Mouse (Mus musculus) limb, embryonic 15.5 days (tissue): Measurements from ENCODE around the gene Nrcam. TPM values are rescaled to one million over a fixed set of nuclear protein-coding genes. Genes with fewer than 3 reads are reported as not detected.
"Not testable (repeated sequence)": the region's sequence is repeated elsewhere in the genome, so short reads cannot be mapped to it uniquely, and the experiment has no call there.

Experiments used
- ATAC-seq: fragments of 200-750 bp; cut with Nextera tagmentation; 2 replicates; pipeline ENCODE4 v1.8.0; 2017; ENCODE audit warnings: low read depth, moderate TSS enrichment; ENCODE audit not compliant: insufficient number of reproducible peaks, low FRiP score, low TSS enrichment
- H3K27ac ChIP-seq: fragments of 300-500 bp; sonication (generic); 2 replicates; pipeline ENCODE4 v1.5.1; 2015; ENCODE audit warnings: moderate library complexity, mild to moderate bottlenecking, inconsistent platforms
- H3K27me3 ChIP-seq: fragments of 300-500 bp; sonication (generic); 2 replicates; pipeline ENCODE4 v1.6.1; 2015; ENCODE audit warnings: inconsistent platforms
- H3K36me3 ChIP-seq: fragments of 300-500 bp; sonication (generic); 2 replicates; pipeline ENCODE4 v1.6.1; 2015; ENCODE audit warnings: inconsistent platforms
- H3K4me1 ChIP-seq: fragments of 300-500 bp; sonication (generic); 2 replicates; pipeline ENCODE4 v1.6.1; 2015; ENCODE audit warnings: inconsistent platforms
- H3K4me2 ChIP-seq: fragments of 300-500 bp; sonication (generic); 2 replicates; pipeline ENCODE4 v1.6.1; 2015; ENCODE audit warnings: mild to moderate bottlenecking, inconsistent platforms
- H3K4me3 ChIP-seq: fragments of 300-500 bp; sonication (generic); 2 replicates; pipeline ENCODE4 v1.5.1; 2015; ENCODE audit warnings: mild to moderate bottlenecking, inconsistent platforms
- H3K9ac ChIP-seq: fragments of 300-500 bp; sonication (generic); 2 replicates; pipeline ENCODE4 v1.6.1; 2015; ENCODE audit warnings: inconsistent platforms
- H3K9me3 ChIP-seq: fragments of 300-500 bp; sonication (generic); 2 replicates; pipeline ENCODE4 v1.6.1; 2016; ENCODE audit warnings: inconsistent platforms
- WGBS: fragments of 180-500 bp; shearing (Covaris S2); methylation state at CpG from one replicate; pipeline ENCODE4 v1.1.7; 2015; 5-methylcytosine and 5-hydroxymethylcytosine counted together
- polyA plus RNA-seq: library from polyadenylated mRNA; unstranded; fragments of >200 nt; fragmentation: Nextera tagmentation; extraction: Ambion mirVana; gene quantifications from 2 replicates; pipeline ENCODE4 v1.2.1, GENCODE M21; 2015

Gene Nrcam
- 2.8 and 4.7 TPM in 2 replicates for polyA plus RNA-seq

GRCm38 (mm10) chr12:44328381-44329315 lies at the start of gene Nrcam:
Gene Nrcam, plus strand, starts transcription at chr12:44328885.
- Histone ChIP-seq H3K4me1 (peaks cover 15% of the 10 kb centered on the region), H3K4me3 (peak within 1 kb of the TSS; percentile 52), H3K9me3 (no peaks in the 10 kb centered on the region), H3K27me3 (peaks cover 25% of the 10 kb centered on the region), H3K4me2 (peak within 1 kb of the TSS; percentile 98), H3K27ac (no peak within 1 kb of the TSS), H3K36me3 (no peaks in the 10 kb centered on the region), H3K9ac (peak within 1 kb of the TSS; percentile 35)
- ATAC-seq = peak; percentile 62
- WGBS = 3% methylated on average over 69 of the region's 74 CpGs

GRCm38 (mm10) chr12:44280147-44280546 lies 48.5 kb upstream of the Nrcam start:
- not testable (repeated sequence) for ATAC-seq, H3K4me3 ChIP-seq, H3K4me2 ChIP-seq, H3K4me1 ChIP-seq, H3K27ac ChIP-seq, H3K9ac ChIP-seq, H3K27me3 ChIP-seq, H3K36me3 ChIP-seq, H3K9me3 ChIP-seq
- WGBS = 74% methylated on average over 2 of the region's 2 CpGs

GRCm38 (mm10) chr12:44281534-44281933 lies 47.2 kb upstream of the Nrcam start:
- no peak overlapping the region for H3K4me2 ChIP-seq
- H3K27me3 ChIP-seq = no peaks in the 10 kb centered on the region
- WGBS = 70% methylated on average over 3 of the region's 3 CpGs
- no peak for ATAC-seq
- H3K9me3 ChIP-seq = no peaks in the 10 kb centered on the region
- no peak overlapping the region for H3K4me3 ChIP-seq
- no peak overlapping the region for H3K27ac ChIP-seq
- H3K36me3 ChIP-seq = peaks cover 5% of the 10 kb centered on the region; the same call in 1 of the 2 replicates
- H3K4me1 ChIP-seq = no peaks in the 10 kb centered on the region
- no peak overlapping the region for H3K9ac ChIP-seq

- H3K9ac ChIP-seq = no peak overlapping the region
- ATAC-seq = no peak
- peaks cover 5% of the 10 kb centered on the region; the same call in 1 of the 2 replicates for H3K36me3 ChIP-seq
- H3K4me2 ChIP-seq = no peak overlapping the region
- 49% methylated on average over 9 of the region's 9 CpGs for WGBS
- H3K4me1 ChIP-seq = no peaks in the 10 kb centered on the region
- no peak overlapping the region for H3K27ac ChIP-seq
- H3K4me3 ChIP-seq = no peak overlapping the region
- no peaks in the 10 kb centered on the region for H3K9me3 ChIP-seq
- H3K27me3 ChIP-seq = no peaks in the 10 kb centered on the region
Measured at GRCm38 (mm10) chr12:44283378-44283777, 45.3 kb upstream of the Nrcam start.

GRCm38 (mm10) chr12:44286992-44287391 lies 41.7 kb upstream of the Nrcam start:
- H3K9ac ChIP-seq = no peak overlapping the region
- WGBS = 88% methylated on average over 8 of the region's 8 CpGs
- no peak for ATAC-seq

GRCm38 (mm10) chr12:44292281-44292680 lies 36.4 kb upstream of the Nrcam start:
- peaks cover 24% of the 10 kb centered on the region for H3K36me3 ChIP-seq
- H3K9me3 ChIP-seq = no peaks in the 10 kb centered on the region

More at GRCm38 (mm10) chr12:44286992-44287391, 41.7 kb upstream of the Nrcam start:
- Histone ChIP-seq H3K36me3 (peaks cover 18% of the 10 kb centered on the region), H3K27me3 (no peaks in the 10 kb centered on the region), H3K9me3 (no peaks in the 10 kb centered on the region), H3K4me2 (no peak overlapping the region), H3K4me3 (no peak overlapping the region), H3K27ac (no peak overlapping the region), H3K4me1 (no peaks in the 10 kb centered on the region)

GRCm38 (mm10) chr12:44300793-44301192 lies 27.9 kb upstream of the Nrcam start:
- Histone ChIP-seq H3K9ac (no peak overlapping the region), H3K27ac (no peak overlapping the region), H3K4me3 (no peak overlapping the region), H3K27me3 (no peaks in the 10 kb centered on the region), H3K4me1 (no peaks in the 10 kb centered on the region), H3K9me3 (no peaks in the 10 kb centered on the region), H3K4me2 (no peak overlapping the region), H3K36me3 (peaks cover 23% of the 10 kb centered on the region)
- no peak for ATAC-seq

More at GRCm38 (mm10) chr12:44292281-44292680, 36.4 kb upstream of the Nrcam start:
- H3K27ac ChIP-seq = no peak overlapping the region
- no peak overlapping the region for H3K4me2 ChIP-seq
- H3K9ac ChIP-seq = no peak overlapping the region
- no peak overlapping the region for H3K4me3 ChIP-seq
- no peaks in the 10 kb centered on the region for H3K27me3 ChIP-seq
- no peak for ATAC-seq
- H3K4me1 ChIP-seq = no peaks in the 10 kb centered on the region

GRCm38 (mm10) chr12:44304012-44304411 lies 24.7 kb upstream of the Nrcam start:
- H3K4me3 ChIP-seq = no peak overlapping the region
- no peak overlapping the region for H3K9ac ChIP-seq
- no peaks in the 10 kb centered on the region for H3K9me3 ChIP-seq
- WGBS = 86% methylated on average over 1 of the region's 1 CpGs
- H3K36me3 ChIP-seq = peaks cover 27% of the 10 kb centered on the region
- no peaks in the 10 kb centered on the region for H3K27me3 ChIP-seq
- no peak for ATAC-seq
- no peaks in the 10 kb centered on the region for H3K4me1 ChIP-seq
- no peak overlapping the region for H3K27ac ChIP-seq
- no peak overlapping the region for H3K4me2 ChIP-seq

GRCm38 (mm10) chr12:44304869-44305268 lies 23.8 kb upstream of the Nrcam start:
- Histone ChIP-seq H3K36me3 (peaks cover 31% of the 10 kb centered on the region), H3K4me1 (no peaks in the 10 kb centered on the region), H3K9ac (no peak overlapping the region), H3K4me3 (no peak overlapping the region), H3K4me2 (no peak overlapping the region), H3K27ac (no peak overlapping the region), H3K27me3 (no peaks in the 10 kb centered on the region), H3K9me3 (no peaks in the 10 kb centered on the region)
- WGBS = 84% methylated on average over 5 of the region's 5 CpGs
- ATAC-seq = no peak

GRCm38 (mm10) chr12:44308221-44308620 lies 20.5 kb upstream of the Nrcam start:
- no peak for ATAC-seq
- H3K9ac ChIP-seq = no peak overlapping the region
- H3K27ac ChIP-seq = no peak overlapping the region
- H3K4me2 ChIP-seq = no peak overlapping the region
- 87% methylated on average over 3 of the region's 3 CpGs for WGBS
- no peaks in the 10 kb centered on the region for H3K27me3 ChIP-seq
- no peaks in the 10 kb centered on the region for H3K9me3 ChIP-seq
- H3K4me1 ChIP-seq = no peaks in the 10 kb centered on the region
- no peak overlapping the region for H3K4me3 ChIP-seq
- H3K36me3 ChIP-seq = peaks cover 25% of the 10 kb centered on the region

GRCm38 (mm10) chr12:44315212-44315611 lies 13.5 kb upstream of the Nrcam start:
- Histone ChIP-seq H3K27me3 (no peaks in the 10 kb centered on the region), H3K4me3 (no peak overlapping the region), H3K9me3 (no peaks in the 10 kb centered on the region), H3K4me1 (no peaks in the 10 kb centered on the region), H3K27ac (no peak overlapping the region), H3K4me2 (no peak overlapping the region), H3K9ac (no peak overlapping the region), H3K36me3 (peaks cover 4% of the 10 kb centered on the region; the same call in 1 of the 2 replicates)
- no peak for ATAC-seq
- WGBS = 83% methylated on average over 2 of the region's 2 CpGs

- no peak for ATAC-seq
- H3K4me3 ChIP-seq = no peak overlapping the region
- H3K9me3 ChIP-seq = no peaks in the 10 kb centered on the region
- H3K27ac ChIP-seq = no peak overlapping the region
- no peak overlapping the region for H3K4me2 ChIP-seq
- peaks cover 10% of the 10 kb centered on the region for H3K4me1 ChIP-seq
- H3K9ac ChIP-seq = no peak overlapping the region
- peaks cover 13% of the 10 kb centered on the region for H3K27me3 ChIP-seq
- no peaks in the 10 kb centered on the region for H3K36me3 ChIP-seq
Measured at GRCm38 (mm10) chr12:44325091-44325490, 3.6 kb upstream of the Nrcam start.
